9 mouse cellular contexts compared by ENCODE assay signal in genomic region chr14:79426730-79427365, GRCm38 (mm10). TPM values are rescaled to one million over a fixed set of nuclear protein-coding genes. Genes with fewer than 3 reads are reported as not detected.
DNase-seq lines count a peak whose midpoint lies in the region; ATAC-seq and TF ChIP-seq lines count a peak whose summit lies in the region.
"Not testable (repeated sequence)": the region's sequence is repeated elsewhere in the genome, so short reads cannot be mapped to it uniquely, and the experiment has no call there.
"Had no signal": no experiment of that assay in that cellular context is flagged by ENCODE, and none has a peak within 500 bp of the region (broad histone marks: within the 10 kb centered on the region; RNA-seq: fewer than 3 reads in every experiment).

No protein-coding gene starts in this region.

- H3K4me2 ChIP-seq in embryonic facial prominence, embryonic 11.5 days (ENCODE audit: low read depth, low read length) = peak overlapping the region; percentile 40
- H3K4me2 ChIP-seq in kidney, embryonic 15.5 days = peak overlapping the region; percentile 65
- peak overlapping the region; percentile 55 for H3K4me2 ChIP-seq in liver, embryonic 14.5 days (ENCODE audit: low read depth)
- peak overlapping the region; percentile 55 for H3K4me2 ChIP-seq in midbrain, embryonic 13.5 days (replicated peaks)
- H3K4me2 ChIP-seq in stomach, postnatal 0 days (replicated peaks; ENCODE audit: low read depth) = peak overlapping the region; percentile 47

- ATAC-seq in embryonic facial prominence, embryonic 11.5 days (replicated peaks; ENCODE audit: insufficient number of reproducible peaks, low FRiP score, low TSS enrichment, low read depth) = peak; percentile 51
- peak; percentile 3; the same call in 1 of the 2 replicates for ATAC-seq in frontal cortex, adult (ENCODE audit: low TSS enrichment)
- ATAC-seq in kidney, embryonic 15.5 days (replicated peaks; ENCODE audit: low FRiP score) = peak; percentile 17; the same call in 1 of the 2 replicates
- peak; percentile 51 for ATAC-seq in liver, embryonic 14.5 days (ENCODE audit: insufficient read depth)
- ATAC-seq in midbrain, embryonic 13.5 days = peak; percentile 76
- ATAC-seq in stomach, postnatal 0 days (ENCODE audit: low FRiP score, low TSS enrichment) = peak; percentile 43; the same call in 1 of the 2 replicates

- H3K9me3 ChIP-seq in embryonic facial prominence, embryonic 11.5 days (replicated peaks; ENCODE audit: control insufficient read depth, low read length); liver, embryonic 14.5 days (ENCODE audit: control insufficient read depth, low read length); stomach, postnatal 0 days (ENCODE audit: control insufficient read depth, low read length): not testable (repeated sequence)
- H3K9me3 ChIP-seq in hindbrain, embryonic 10.5 days = peaks cover 19% of the 10 kb centered on the region
- peaks cover 13% of the 10 kb centered on the region for H3K9me3 ChIP-seq in kidney, embryonic 15.5 days (replicated peaks)
- peaks cover 11% of the 10 kb centered on the region; the same call in 1 of the 2 replicates for H3K9me3 ChIP-seq in midbrain, embryonic 13.5 days

- H3K27ac ChIP-seq in embryonic facial prominence, embryonic 11.5 days (replicated peaks; ENCODE audit: low read depth, low read length) = not testable (repeated sequence)
- H3K27ac ChIP-seq in hindbrain, embryonic 10.5 days = peak overlapping the region; percentile 91
- H3K27ac ChIP-seq in kidney, embryonic 15.5 days = peak overlapping the region; percentile 89
- H3K27ac ChIP-seq in liver, embryonic 14.5 days = peak overlapping the region; percentile 91
- peak overlapping the region; percentile 83 for H3K27ac ChIP-seq in midbrain, embryonic 13.5 days
- H3K27ac ChIP-seq in stomach, postnatal 0 days (replicated peaks) = peak overlapping the region; percentile 78

- not testable (repeated sequence) for H3K36me3 ChIP-seq in embryonic facial prominence, embryonic 11.5 days (replicated peaks; ENCODE audit: control insufficient read depth, insufficient read depth, low read depth, low read length); liver, embryonic 14.5 days (replicated peaks; ENCODE audit: control insufficient read depth, insufficient read depth, low read depth); stomach, postnatal 0 days (ENCODE audit: control insufficient read depth, insufficient read depth, low read length)
- H3K36me3 ChIP-seq in hindbrain, embryonic 10.5 days = peaks cover 24% of the 10 kb centered on the region
- H3K36me3 ChIP-seq in kidney, embryonic 15.5 days = peaks cover 21% of the 10 kb centered on the region
- H3K36me3 ChIP-seq in midbrain, embryonic 13.5 days = peaks cover 14% of the 10 kb centered on the region

- not testable (repeated sequence) for H3K27me3 ChIP-seq in embryonic facial prominence, embryonic 11.5 days (ENCODE audit: control insufficient read depth, insufficient read depth, low read length); hindbrain, embryonic 10.5 days (ENCODE audit: insufficient read depth, poor library complexity, severe bottlenecking); kidney, embryonic 15.5 days; liver, embryonic 14.5 days (ENCODE audit: control insufficient read depth, insufficient read depth, low read length); midbrain, embryonic 13.5 days; stomach, postnatal 0 days (ENCODE audit: control insufficient read depth, insufficient read depth, low read length)

- H3K4me1 ChIP-seq in embryonic facial prominence, embryonic 11.5 days (ENCODE audit: control insufficient read depth, insufficient read depth, low read length); hindbrain, embryonic 10.5 days (replicated peaks); kidney, embryonic 15.5 days; liver, embryonic 14.5 days (replicated peaks; ENCODE audit: control insufficient read depth in 2 of 2, insufficient read depth in 2 of 2, low read length in 1 of 2); midbrain, embryonic 13.5 days (replicated peaks); stomach, postnatal 0 days (replicated peaks; ENCODE audit: control insufficient read depth, insufficient read depth): not testable (repeated sequence)

- DNase-seq in adrenal gland, adult (ENCODE audit: inconsistent age in 2 of 2, low spot score in 1 of 2) = peak; percentile 37 to 48
- not testable (repeated sequence) for DNase-seq in embryonic facial prominence, embryonic 11.5 days (ENCODE audit: low spot score); hindbrain, embryonic 10.5 days (ENCODE audit: low spot score); liver, embryonic 14.5 days (ENCODE audit: low read depth in 3 of 3, low spot score in 3 of 3); stomach, postnatal 0 days (ENCODE audit: low spot score)

- TF ChIP-seq CTCF in liver, embryonic 14.5 days (IDR thresholded peaks at IDR 0.05; ENCODE audit: low read depth); stomach, postnatal 0 days (IDR thresholded peaks at IDR 0.05; ENCODE audit: low read depth): not testable (repeated sequence)

- peak overlapping the region; percentile 75 for H3K9ac ChIP-seq in embryonic facial prominence, embryonic 11.5 days (replicated peaks; ENCODE audit: low read length)
- peak overlapping the region; percentile 38; the same call in 1 of the 2 replicates for H3K9ac ChIP-seq in kidney, embryonic 15.5 days
- peak overlapping the region; percentile 66 for H3K9ac ChIP-seq in liver, embryonic 14.5 days (replicated peaks)
- peak overlapping the region; percentile 72 for H3K9ac ChIP-seq in midbrain, embryonic 13.5 days (replicated peaks)
- peak overlapping the region; percentile 41 for H3K9ac ChIP-seq in stomach, postnatal 0 days (ENCODE audit: low read length)

- TF ChIP-seq EP300 in liver, embryonic 14.5 days (IDR thresholded peaks at IDR 0.05; ENCODE audit: low read depth); stomach, postnatal 0 days (optimal IDR thresholded peaks at IDR 0.05): not testable (repeated sequence)

- peak overlapping the region; percentile 50 for H3K4me3 ChIP-seq in embryonic facial prominence, embryonic 11.5 days (ENCODE audit: low read depth, low read length)
- peak overlapping the region; percentile 60 for H3K4me3 ChIP-seq in hindbrain, embryonic 10.5 days
- peak overlapping the region; percentile 57 for H3K4me3 ChIP-seq in kidney, embryonic 15.5 days (replicated peaks)
- peak overlapping the region; percentile 58 to 59; a peak in 3 of 4 replicates for H3K4me3 ChIP-seq in liver, embryonic 14.5 days (ENCODE audit: insufficient read depth in 1 of 2, low read depth in 2 of 2, low read length in 2 of 2)
- peak overlapping the region; percentile 48 for H3K4me3 ChIP-seq in midbrain, embryonic 13.5 days (replicated peaks)
- peak overlapping the region; percentile 32 for H3K4me3 ChIP-seq in stomach, postnatal 0 days (ENCODE audit: low read depth, low read length)

- WGBS in embryonic facial prominence, embryonic 11.5 days = 74% methylated on average over 6 of the region's 59 CpGs
- WGBS in hindbrain, embryonic 10.5 days = 48% methylated on average over 14 of the region's 59 CpGs
- WGBS in kidney, embryonic 15.5 days = 56% methylated on average over 15 of the region's 59 CpGs
- WGBS in liver, embryonic 14.5 days (ENCODE audit: insufficient replicate concordance) = 77% methylated on average over 6 of the region's 59 CpGs
- 33% methylated on average over 10 of the region's 59 CpGs for WGBS in midbrain, embryonic 13.5 days
- WGBS in stomach, postnatal 0 days = 100% methylated on average over 2 of the region's 59 CpGs

RNA-seq across cellular contexts. Expression of gene Kbtbd7, which starts 0.5 kb away (rescaled TPM):
- 22.0 and 22.8 TPM in 2 replicates for polyA plus RNA-seq in embryonic facial prominence, embryonic 11.5 days (2014; fragmentation: Nextera tagmentation; extraction: Ambion mirVana)
- polyA plus RNA-seq in hindbrain, embryonic 10.5 days (2016; fragmentation: Nextera tagmentation; extraction: Ambion mirVana) = 11.0 and 11.1 TPM in 2 replicates
- 11.5 and 11.8 TPM in 2 replicates for polyA plus RNA-seq in kidney, embryonic 15.5 days (2015; fragmentation: Nextera tagmentation; extraction: Ambion mirVana)
- polyA plus RNA-seq in liver, embryonic 14.5 days (2012; rRNA removed) = 1.8 and 2.2 TPM in 2 replicates
- 3.9 and 4.3 TPM in 2 replicates for polyA plus RNA-seq in liver, embryonic 14.5 days (2014; fragmentation: Nextera tagmentation; extraction: Ambion mirVana)
- polyA plus RNA-seq in midbrain, embryonic 13.5 days (2015; fragmentation: Nextera tagmentation; extraction: Ambion mirVana) = 18.1 TPM in 2 replicates
- polyA plus RNA-seq in stomach, postnatal 0 days (2015; fragmentation: Nextera tagmentation; extraction: Ambion mirVana) = 5.1 TPM in 2 replicates

RNA-seq across cellular contexts. Expression of gene Kbtbd6, which starts 24.8 kb away (rescaled TPM):
- polyA plus RNA-seq in embryonic facial prominence, embryonic 11.5 days (2014; fragmentation: Nextera tagmentation; extraction: Ambion mirVana) = 6.3 and 7.4 TPM in 2 replicates
- 4.9 and 6.0 TPM in 2 replicates for polyA plus RNA-seq in hindbrain, embryonic 10.5 days (2016; fragmentation: Nextera tagmentation; extraction: Ambion mirVana)
- 3.5 and 3.7 TPM in 2 replicates for polyA plus RNA-seq in kidney, embryonic 15.5 days (2015; fragmentation: Nextera tagmentation; extraction: Ambion mirVana)
- polyA plus RNA-seq in liver, embryonic 14.5 days (2012; rRNA removed) = 1.7 and 2.1 TPM in 2 replicates
- polyA plus RNA-seq in liver, embryonic 14.5 days (2014; fragmentation: Nextera tagmentation; extraction: Ambion mirVana) = 3.1 and 3.2 TPM in 2 replicates
- polyA plus RNA-seq in midbrain, embryonic 13.5 days (2015; fragmentation: Nextera tagmentation; extraction: Ambion mirVana) = 1.8 and 2.3 TPM in 2 replicates
- polyA plus RNA-seq in stomach, postnatal 0 days (2015; fragmentation: Nextera tagmentation; extraction: Ambion mirVana) = 0.57 and 0.98 TPM in 2 replicates
- polyA plus RNA-seq: CD4-positive, CD25-positive, alpha-beta regulatory T cell, adult 4 months had no signal

RNA-seq across cellular contexts. Expression of gene Mtrf1, which starts 29.3 kb away (rescaled TPM):
- polyA plus RNA-seq in embryonic facial prominence, embryonic 11.5 days (2014; fragmentation: Nextera tagmentation; extraction: Ambion mirVana) = 9.2 and 10.2 TPM in 2 replicates
- polyA plus RNA-seq in hindbrain, embryonic 10.5 days (2016; fragmentation: Nextera tagmentation; extraction: Ambion mirVana) = 9.5 and 10.5 TPM in 2 replicates
- 10.5 and 11.3 TPM in 2 replicates for polyA plus RNA-seq in kidney, embryonic 15.5 days (2015; fragmentation: Nextera tagmentation; extraction: Ambion mirVana)
- polyA plus RNA-seq in liver, embryonic 14.5 days (2012; rRNA removed) = 1.2 and 2.7 TPM in 2 replicates
- 4.1 and 5.0 TPM in 2 replicates for polyA plus RNA-seq in liver, embryonic 14.5 days (2014; fragmentation: Nextera tagmentation; extraction: Ambion mirVana)
- 11.1 and 11.3 TPM in 2 replicates for polyA plus RNA-seq in midbrain, embryonic 13.5 days (2015; fragmentation: Nextera tagmentation; extraction: Ambion mirVana)
- polyA plus RNA-seq in stomach, postnatal 0 days (2015; fragmentation: Nextera tagmentation; extraction: Ambion mirVana) = 6.8 and 7.7 TPM in 2 replicates

RNA-seq across cellular contexts. Expression of gene Naa16, which starts 36.3 kb away (rescaled TPM):
- 41.3 and 49.4 TPM in 2 replicates for polyA plus RNA-seq in embryonic facial prominence, embryonic 11.5 days (2014; fragmentation: Nextera tagmentation; extraction: Ambion mirVana)
- polyA plus RNA-seq in hindbrain, embryonic 10.5 days (2016; fragmentation: Nextera tagmentation; extraction: Ambion mirVana) = 30.8 and 42.9 TPM in 2 replicates
- polyA plus RNA-seq in kidney, embryonic 15.5 days (2015; fragmentation: Nextera tagmentation; extraction: Ambion mirVana) = 46.1 and 46.8 TPM in 2 replicates
- 4.6 and 9.1 TPM in 2 replicates for polyA plus RNA-seq in liver, embryonic 14.5 days (2012; rRNA removed)
- 24.2 and 26.7 TPM in 2 replicates for polyA plus RNA-seq in liver, embryonic 14.5 days (2014; fragmentation: Nextera tagmentation; extraction: Ambion mirVana)
- 26.2 and 30.0 TPM in 2 replicates for polyA plus RNA-seq in midbrain, embryonic 13.5 days (2015; fragmentation: Nextera tagmentation; extraction: Ambion mirVana)
- polyA plus RNA-seq in stomach, postnatal 0 days (2015; fragmentation: Nextera tagmentation; extraction: Ambion mirVana) = 15.0 and 16.0 TPM in 2 replicates

RNA-seq across cellular contexts. Expression of gene Elf1, which starts 54.1 kb away (rescaled TPM):
- 8.3 and 10.1 TPM in 2 replicates for polyA plus RNA-seq in embryonic facial prominence, embryonic 11.5 days (2014; fragmentation: Nextera tagmentation; extraction: Ambion mirVana)
- polyA plus RNA-seq in hindbrain, embryonic 10.5 days (2016; fragmentation: Nextera tagmentation; extraction: Ambion mirVana) = 5.3 and 6.9 TPM in 2 replicates
- polyA plus RNA-seq in kidney, embryonic 15.5 days (2015; fragmentation: Nextera tagmentation; extraction: Ambion mirVana) = 13.7 and 14.7 TPM in 2 replicates
- 6.0 and 9.3 TPM in 2 replicates for polyA plus RNA-seq in liver, embryonic 14.5 days (2012; rRNA removed)
- 8.7 and 9.9 TPM in 2 replicates for polyA plus RNA-seq in liver, embryonic 14.5 days (2014; fragmentation: Nextera tagmentation; extraction: Ambion mirVana)
- 3.0 and 4.1 TPM in 2 replicates for polyA plus RNA-seq in midbrain, embryonic 13.5 days (2015; fragmentation: Nextera tagmentation; extraction: Ambion mirVana)
- polyA plus RNA-seq in stomach, postnatal 0 days (2015; fragmentation: Nextera tagmentation; extraction: Ambion mirVana) = 18.7 and 19.3 TPM in 2 replicates

Comparison
In these comparisons a context has a peak if more than half of its experiments do, and no peak if none do; other contexts are left out.
1. ATAC-seq: peak in every context shown above with its lines; median percentile 76 in midbrain, embryonic 13.5 days; 51 in embryonic facial prominence, embryonic 11.5 days; 51 in liver, embryonic 14.5 days; 43 in stomach, postnatal 0 days; 17 in kidney, embryonic 15.5 days; 3 in frontal cortex, adult.